Mouse (Mus musculus) layer of hippocampus, postnatal 10 days (tissue): ENCODE measurements around the gene Lgals12. TPM values are rescaled to one million over a fixed set of nuclear protein-coding genes. Genes with fewer than 3 reads are reported as not detected.
A peak's percentile ranks its signal among the peaks of the same experiment; 100 is the strongest.

ENCODE experiments used
- DNase-seq, 2 experiments: peaks; one replicate each; pipeline ENCODE4 v3.0.0; 2021; ENCODE audit warnings: low spot score in 2 of 2
- long read RNA-seq: library from polyadenylated mRNA; stranded (forward); transcript quantifications from one replicate; pipeline ENCODE4 v2.0.0, GENCODE M21; 2023
- total RNA-seq, 2 experiments: library from RNA; stranded (reverse); gene quantifications; 2 replicates each; pipeline ENCODE4 v1.2.3; 2021

Gene Lgals12
- under 1 TPM; 0.54 to 0.66 TPM for total RNA-seq
- long read RNA-seq, result 0 reads

DNA sequence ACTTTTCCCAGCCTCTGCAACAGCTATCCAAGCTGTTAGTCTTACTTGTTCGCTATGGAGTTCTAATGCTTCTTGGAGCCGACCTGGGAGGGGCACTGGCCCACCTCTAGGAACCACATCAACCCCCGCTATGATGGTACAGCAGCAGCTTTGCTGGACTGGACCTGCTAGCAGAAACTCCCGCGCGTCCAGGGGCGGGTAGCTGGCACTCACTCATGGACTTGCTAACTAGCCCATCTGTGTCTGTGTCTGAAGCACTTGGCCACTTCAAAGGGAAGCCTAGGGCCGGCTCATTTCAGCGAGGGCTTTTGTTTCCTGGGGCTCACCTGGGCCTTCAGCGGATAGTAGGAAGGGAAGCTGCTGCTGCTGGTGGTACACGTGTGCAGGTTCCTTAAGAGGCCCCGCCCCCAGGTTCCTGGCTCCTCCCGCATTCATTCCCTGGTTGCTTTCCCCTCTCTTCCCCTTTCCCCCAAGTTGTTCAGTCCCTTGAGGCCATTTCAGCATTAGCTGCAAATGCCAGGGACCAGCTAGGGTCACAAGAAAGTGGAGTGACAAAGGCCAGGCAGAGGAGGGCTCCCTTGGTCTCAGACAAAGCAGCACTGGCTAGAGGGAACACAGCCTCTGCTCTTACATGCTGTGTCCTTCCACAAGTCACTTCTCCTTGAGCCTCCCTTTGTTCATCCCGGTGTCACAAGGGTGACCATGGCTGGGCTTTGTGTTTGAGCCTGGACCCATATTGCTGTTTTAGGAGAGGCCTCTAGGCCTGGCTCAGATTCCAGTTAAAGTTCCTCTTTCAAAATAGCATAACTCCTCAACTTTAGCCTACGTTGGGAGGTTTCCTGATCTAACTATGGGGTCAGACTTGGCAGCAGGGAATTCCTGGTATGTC, at the start of gene Lgals12:
Lgals12 (minus strand) TSS at position 393 of the 889 bp plus-strand sequence.
- DNase-seq, result peak; percentile 47 to 54

DNA sequence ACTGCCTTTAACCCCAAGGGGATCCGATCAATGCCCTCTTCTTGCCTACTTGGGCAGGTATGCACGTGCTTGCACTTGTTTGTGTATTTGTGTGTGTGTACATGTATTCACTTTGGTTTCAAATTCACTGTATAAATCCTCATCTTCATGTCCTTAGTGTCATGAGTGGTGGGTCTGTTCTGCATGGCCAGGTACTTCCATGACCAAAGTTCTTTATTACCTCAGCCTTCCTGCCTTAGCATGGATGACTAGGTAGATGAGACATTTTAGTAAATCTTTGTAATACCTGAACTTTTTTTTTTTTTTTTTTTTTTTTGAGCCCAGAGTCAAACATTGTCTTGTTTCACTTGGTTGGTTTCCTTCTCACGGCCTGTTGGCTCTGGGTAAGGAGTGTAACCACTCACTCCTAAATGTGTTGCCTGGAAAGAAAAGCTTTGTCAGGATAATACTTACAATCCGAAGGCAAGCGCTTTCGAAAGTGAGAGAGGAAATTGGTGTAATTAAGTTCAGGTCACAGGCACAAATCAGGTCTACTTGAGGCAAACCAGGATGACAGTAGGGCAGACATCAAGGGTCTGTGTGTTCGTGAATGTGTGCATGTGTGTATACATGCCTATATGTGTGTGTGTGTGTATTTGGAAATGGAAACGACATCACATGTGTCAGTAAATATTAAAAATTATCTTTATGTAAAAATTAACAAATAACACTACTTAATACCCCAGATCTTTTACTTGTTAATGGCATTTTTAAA, 42.1 kb upstream of the Lgals12 start:
- DNase-seq, result no peak

DNA sequence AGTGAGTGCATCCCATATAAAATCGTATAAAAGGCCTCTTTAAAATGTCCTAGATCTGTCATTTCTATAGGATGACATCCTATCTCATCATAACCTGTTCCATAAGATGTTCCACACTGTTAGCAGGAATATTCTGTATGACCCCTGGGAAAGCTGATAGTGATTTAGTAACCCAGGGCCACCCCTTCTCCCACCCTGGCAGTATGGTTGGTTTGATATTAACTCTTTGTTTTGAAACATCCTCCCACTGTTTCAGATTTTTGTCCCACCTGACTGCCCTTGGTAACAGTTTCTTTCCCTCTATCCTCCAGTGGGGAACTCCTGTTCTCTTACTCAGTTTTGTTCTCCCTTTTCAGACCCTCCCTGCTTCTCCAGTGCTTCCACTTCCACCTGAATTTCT, 26.8 kb upstream of the Lgals12 start:
- no peak for DNase-seq

DNA sequence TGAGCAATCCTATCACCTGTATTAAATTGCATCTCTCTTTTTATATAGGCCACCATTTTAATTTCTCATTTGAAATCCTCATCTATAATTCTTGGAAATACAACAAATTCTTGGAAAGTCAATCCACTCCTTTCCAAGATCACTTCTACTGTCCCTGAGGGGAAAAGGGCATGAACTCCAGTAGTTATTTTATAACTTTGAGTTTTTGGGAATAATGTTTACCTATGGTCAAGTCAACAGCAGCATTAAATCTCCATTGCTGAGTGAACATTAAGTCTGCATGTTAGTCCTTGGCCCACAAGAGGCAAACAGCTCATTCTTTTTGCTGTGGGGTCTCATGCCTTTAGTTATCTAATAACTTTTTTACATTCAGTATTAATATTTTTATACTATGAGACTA, 26.0 kb upstream of the Lgals12 start:
- no peak for DNase-seq

DNA sequence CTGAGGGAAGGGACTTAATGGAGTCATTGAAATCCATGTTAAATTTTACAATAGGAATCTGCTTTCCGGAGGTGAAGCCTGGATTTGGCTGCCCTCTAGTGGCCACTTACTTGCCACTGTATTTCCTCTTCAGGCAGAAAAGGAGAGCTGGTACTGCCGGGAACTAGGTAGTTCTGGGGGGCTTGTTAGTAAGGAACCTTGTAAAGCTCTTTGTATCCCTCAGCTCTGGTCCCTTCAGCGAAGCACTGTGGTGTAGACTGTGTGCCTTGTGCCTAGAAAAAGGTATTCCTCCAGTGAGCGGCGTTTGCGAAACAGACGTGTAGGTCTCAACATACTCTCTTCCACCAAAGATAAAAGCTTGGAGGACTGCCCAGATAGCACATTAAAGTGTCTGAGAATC, 10.7 kb upstream of the Lgals12 start:
- DNase-seq, result peak; percentile 67 to 79

DNA sequence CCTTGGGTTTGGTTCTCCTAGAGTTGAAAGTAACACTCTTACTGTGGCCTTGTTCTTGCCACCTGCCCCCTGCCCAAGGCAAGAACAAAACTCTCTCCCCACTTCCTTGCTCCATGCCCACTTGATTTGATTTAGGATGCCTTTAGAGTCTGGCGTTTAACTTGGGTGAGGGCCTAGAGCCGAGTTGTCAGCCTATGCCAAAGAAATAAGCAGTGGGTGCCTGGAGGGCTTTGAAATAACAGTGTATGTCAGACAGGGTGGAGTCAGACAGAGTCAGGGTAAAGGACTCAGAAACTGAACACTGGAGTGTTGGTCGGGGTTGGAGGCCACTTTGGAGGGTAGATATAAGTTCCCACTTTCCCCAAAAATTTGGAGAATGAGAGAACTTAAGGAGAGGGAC, 10.1 kb upstream of the Lgals12 start:
- no peak for DNase-seq

DNA sequence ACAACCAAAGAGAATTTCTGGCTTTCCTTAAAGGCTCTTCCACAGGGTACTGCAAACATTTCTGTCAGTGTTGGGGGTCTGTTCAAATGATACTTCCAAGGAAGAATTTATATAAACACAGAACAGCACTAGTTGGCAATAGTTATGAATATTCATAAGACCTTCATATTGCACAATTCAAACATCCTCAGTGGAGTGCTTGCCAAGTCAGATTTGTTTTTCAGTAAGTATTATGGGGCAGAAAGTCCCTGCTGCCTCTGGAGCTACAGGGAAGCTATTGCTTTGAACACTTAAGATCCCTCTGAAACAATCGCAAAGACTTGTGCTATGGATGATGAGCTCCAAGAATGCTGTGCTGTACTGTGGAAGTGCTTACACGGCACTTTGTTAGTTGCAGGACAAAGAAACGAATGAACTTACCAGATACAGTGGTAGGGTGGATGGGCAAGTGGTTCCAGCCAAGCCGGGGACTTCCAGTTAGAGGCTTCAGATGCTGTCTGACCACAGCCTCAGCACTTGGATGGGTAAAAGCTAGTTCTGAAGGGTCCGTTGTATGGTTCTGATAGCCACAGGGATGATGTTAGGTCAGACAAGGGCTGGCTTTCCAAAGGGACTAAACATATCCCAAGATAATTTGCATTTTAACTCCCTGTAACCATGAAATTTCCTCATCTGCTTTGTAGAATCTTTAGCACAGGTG, 9.4 kb upstream of the Lgals12 start:
- DNase-seq, result no peak

DNA sequence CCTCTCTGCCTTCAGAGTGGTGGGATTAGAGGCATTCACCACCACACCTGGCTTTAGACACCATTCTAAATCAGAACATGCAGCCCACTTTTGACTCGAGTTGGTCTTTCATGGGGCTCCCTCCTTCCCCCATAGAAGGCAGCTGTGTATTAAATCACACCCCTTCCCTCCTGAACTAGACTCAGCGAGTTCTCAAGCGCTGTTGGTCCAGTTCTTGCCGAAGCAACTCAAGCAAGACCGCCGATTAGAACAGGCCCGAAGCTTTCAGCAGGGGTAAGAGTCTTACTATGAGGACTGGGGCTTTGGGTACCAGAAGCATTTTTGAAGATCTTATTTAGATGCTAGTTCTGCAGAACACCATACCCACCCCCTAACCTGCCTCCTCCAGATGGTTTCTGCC, 6.2 kb upstream of the Lgals12 start:
- no peak for DNase-seq

DNA sequence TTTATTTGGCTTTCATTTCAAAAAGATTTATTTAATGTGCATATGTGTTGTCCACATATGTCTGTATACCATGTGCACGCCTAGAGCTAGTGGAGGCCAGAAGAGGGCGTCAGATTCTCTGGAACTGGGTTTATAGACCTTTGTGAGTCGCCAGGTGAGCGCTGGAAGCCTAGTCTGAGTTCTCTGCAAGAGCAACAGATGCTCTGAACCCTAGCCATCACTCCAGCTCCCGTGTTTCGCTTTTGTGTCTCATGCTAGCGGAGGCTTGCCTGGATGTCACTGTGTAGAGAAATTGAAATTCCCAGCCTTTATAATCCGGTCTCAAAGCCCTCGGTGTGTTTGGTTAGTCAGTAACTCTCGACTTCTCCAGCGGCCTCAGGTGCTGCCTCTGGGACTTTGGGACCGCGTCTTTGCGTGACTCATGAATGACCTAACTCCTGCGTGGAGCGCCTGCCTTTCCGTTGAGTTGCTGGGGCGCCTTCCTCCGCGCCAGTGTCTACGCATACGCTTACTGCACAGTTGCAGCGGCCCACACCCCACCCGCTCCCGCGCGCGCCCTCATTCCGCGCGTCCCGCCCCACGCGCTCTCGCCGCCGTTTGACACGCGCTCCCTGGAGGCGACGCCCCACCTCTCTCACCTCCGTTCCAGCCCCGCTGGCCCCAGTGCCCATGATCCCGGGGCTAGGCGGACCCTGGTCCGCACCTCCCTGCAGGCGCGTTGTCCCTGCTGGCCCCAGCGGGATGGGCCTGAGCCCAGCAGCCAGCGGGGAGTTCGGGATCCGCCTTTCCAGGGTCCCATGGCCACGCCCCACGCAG, 5.2 kb upstream of the Lgals12 start, which contains the start of gene Hrasls5:
Hrasls5 (plus strand) TSS at position 600 of the 816 bp plus-strand sequence.
- peak; percentile 33 to 55 for DNase-seq

DNA sequence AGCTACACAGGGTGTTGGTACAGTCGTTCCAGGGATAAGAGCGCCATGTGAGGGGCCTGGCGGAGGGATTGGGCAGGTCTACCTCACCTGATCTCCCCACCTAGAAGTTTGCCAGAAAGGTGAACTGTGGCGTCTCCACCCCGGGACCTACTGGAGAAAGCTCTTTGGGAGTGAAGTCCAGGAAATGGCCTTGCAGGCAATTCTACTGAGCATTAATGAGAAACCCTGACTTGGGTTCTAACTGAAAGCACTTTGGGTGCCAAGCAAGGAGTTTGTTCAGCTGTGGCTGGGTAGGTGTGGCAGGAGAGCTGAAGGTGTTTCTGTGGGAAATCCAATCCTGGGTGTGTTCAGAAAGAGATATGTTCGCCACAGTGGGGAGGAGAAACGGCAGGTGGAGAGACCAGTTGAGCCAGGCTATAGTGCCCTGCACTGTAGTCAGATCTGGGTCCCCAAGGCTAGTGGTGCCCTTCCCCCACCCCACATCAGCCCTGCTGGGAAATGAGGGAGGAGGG, 753 bp upstream of the Lgals12 start:
- DNase-seq, result no peak

DNA sequence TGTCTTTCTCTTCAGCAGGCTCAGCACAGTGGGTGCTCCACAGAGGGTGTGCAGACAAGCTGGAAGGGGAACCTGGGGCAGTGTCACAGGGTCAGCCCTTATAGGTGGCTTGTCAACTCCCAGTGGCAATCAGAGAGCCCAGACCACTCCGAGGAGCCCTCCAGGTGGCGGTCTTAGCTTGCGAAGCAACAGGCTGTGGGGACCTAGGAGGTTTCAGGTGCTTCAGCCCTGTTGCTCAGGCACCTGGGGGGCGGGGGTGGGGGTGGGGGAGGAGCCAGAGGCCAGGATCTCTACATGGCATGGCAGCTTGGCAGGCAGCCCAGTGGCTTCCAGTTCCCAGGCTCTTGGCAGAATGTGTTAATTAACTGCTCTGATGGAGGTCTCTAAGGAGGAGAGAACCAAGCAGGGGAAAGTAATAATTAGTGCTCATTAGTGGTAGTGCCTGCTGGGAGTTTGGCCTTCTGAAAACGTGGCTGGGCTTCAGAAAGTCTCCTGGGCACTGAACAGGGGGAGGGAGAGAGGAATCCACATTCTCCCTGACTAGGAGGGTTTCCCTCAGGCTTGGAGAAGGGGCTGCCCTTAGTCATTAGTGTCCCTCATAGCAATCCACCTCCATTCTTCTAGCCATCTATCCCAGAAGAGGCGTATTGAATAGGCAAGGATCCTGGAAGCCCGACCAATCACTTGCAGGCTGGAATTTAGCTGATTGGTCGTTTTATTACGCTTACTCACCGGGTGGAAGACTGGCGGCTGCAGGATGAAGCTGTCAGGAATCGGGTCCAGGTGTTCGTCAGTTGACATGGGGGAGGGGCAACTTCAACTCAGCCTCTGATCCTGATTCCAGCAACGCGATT, 836 bp downstream of the Lgals12 start:
- DNase-seq, result peak; percentile 76 to 81

DNA sequence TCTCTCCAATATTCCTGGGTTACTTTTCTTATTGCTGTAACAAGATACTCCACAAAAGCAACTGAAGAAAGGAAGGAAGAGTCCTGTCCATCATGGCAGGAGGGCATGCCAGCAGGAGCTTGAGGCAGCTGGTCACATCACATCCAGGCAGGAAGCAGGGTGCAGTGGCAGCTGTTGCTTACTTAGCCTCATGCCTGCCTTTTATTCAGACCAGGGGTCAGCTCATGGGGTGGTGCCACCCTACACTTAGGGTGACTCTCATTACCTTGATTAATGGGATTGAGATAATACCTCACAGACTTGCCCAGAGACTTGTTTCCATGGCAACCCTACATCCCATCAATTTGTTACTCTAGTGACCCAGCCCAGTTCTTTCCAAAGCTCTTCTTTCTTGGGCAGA, 2.0 kb downstream of the Lgals12 start:
- DNase-seq, result no peak

DNA sequence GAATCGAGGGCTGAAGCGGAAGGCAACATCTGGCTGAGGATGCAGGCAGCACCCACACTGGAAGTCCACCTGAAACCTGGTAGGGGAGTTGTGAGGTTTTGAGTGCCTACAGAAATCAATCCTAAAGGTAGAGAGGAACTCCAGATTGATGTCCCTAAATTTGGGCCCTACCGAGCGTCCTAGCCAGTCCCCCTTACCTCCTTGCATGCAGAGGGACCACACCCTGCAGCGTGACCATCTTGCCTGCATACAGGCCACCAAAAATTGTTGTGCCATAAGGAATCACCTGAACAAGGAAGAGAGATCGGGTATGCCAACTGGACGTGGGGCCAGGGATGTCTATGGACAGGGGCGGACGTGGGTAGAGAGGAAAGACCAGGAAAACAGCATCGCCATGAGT, 2.9 kb downstream of the Lgals12 start:
- DNase-seq, result no peak

DNA sequence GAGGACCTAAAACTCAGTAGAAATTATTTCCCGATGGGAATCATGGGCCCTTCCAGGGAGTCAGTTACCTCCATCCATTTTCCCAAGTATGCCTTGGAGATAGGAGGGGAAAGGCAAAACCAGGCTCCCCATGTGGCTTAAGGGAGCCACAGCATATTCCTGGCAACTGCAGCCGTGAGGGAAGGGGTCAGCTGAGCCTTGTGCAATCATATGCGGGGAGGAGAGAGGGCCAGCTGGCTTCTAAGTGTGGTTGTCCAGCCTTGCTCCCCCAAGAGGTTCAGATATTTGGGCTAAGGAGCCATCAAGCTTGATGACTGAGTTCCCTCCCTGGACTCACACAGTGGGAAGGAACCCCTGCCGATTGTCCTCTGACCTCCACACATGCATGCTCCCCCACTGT, 5.4 kb downstream of the Lgals12 start:
- DNase-seq, result no peak

DNA sequence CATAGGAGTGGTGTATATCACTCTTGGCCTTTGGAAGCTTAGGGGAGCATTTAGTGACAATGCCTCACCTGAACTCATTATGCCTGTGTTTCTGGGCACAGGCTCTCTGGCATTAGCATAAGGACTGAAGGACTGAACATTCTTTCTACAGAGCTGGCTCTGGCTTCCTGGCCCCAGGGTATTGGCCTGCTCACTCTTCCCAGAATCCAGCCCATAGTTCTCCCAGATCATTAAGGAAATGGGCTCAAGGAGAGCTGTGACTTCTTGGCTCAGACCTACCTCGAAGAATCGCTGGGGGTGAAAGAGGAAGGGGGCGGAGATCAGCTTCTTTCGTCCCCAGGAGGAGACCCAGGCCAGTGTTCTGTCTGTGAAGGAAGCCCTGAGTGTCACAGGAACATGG, 8.5 kb downstream of the Lgals12 start:
- DNase-seq, result no peak

DNA sequence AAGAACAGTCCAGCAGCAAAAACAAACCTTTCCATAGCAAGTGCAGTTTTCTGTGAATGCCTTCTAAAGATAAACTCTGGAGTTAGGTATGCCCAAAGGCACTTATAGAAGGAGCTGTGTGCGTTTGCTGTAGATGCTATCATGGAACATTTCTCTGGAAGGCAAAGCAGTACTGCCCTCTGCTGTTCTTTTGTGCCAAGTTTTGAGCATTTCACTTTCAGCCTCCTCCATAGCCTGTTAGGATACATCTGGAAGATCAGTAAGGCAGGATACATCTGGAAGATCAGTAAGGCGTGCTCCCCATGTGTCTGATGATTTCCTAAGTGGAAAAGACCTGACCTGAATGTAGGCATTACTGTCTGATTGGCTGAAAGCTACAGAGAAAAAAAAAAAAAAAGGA, 11.5 kb downstream of the Lgals12 start:
- DNase-seq, result peak; percentile 36 to 55

DNA sequence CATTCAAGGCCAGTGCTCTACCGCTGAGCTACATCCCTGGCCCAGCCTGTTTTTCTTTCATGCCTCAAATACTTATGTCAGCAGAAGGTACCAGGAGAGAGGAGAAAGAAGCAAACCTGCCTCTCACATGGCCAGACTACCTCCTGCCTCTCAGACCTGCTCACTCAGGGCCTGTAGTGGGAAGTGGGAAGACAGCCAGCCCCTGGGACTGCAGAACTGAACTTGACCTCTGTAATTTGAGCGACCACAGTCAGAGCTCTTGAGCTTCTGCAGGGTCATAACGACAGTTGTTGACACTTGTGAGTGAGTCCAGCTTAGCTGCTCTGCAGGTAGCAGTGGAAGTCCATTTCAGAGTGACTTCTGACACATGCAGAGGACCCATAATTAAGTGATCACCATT, 15.0 kb downstream of the Lgals12 start:
- no peak for DNase-seq

DNA sequence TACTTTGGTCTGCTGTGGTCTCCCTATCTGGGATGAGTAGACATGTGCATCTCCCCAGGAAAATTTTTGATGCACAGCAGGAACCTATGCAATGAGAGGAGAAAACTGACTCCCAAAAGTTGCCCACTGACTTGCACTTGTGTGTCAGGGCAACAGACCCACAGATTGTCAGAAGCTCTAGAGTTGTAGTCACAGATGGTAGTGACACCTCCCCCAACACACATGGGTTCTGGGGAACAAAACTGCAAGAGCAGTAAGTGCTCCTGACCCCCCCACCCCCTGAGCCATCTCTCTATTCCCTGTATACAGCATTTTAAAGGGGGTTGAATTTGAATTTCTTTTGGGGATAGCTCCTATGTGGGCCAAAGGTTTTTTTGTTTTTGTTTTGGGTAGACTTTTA, 16.2 kb downstream of the Lgals12 start:
- no peak for DNase-seq

DNA sequence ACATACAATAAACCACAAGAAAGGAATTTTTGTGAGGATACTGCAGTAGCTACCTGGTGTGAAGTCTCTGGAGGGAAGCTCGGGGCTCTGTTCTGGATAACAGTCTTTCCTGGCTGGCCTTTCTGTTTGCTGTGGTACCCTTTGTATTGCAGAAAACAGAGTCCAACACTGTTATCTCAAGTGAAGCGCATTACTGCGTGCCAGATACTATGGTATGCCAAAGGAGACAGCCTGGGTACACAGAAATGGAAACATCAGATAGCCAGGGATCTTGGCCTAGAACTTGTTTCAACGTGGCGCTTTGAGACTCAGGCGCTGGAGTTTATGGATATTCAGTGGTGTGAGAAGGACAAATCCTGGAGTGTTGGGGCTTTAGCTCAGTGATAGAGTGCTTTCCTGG, 21.2 kb downstream of the Lgals12 start:
- DNase-seq, result no peak

DNA sequence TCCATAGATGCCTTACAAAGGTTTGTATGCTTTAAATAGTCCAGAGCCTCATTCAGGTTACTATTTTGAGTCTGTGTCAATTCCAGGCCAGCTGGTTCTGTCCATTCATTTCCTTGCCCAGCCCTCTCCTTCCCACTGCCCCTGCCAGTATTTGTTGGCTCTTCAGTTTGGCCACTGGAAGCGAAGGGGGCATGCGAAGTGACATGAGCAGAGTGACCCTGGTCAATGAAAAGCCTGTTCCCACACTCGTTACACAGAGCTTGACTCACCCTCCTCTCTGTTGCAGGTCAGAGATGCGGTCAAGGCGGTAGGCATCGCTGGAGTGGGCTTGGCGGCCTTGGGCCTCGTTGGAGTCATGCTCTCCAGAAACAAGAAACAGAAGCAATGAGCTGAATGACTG, 21.7 kb downstream of the Lgals12 start:
- peak in 1 of 2 experiments; percentile 26 for DNase-seq
